Mouse (Mus musculus): ENCODE measurements around the gene Gm14137. TPM values are rescaled to one million over a fixed set of nuclear protein-coding genes. Genes with fewer than 3 reads are reported as not detected.

Gm14137 gene
- total and polyA plus RNA-seq, 3 experiments = 2.3 to 9.2 (median 3.3) TPM

GRCm38 (mm10) chr2:119156681-119157572 lies 17.4 kb upstream of the Gm14137 start, which contains the start of gene Rmdn3 (continued):
- no peak for TF ChIP-seq RCOR1 (conservative IDR thresholded peaks at IDR 0.05; ENCODE audit: low read depth, low read length)

- no peak for TF ChIP-seq POLR2AphosphoS2 (IDR thresholded peaks at IDR 0.05; ENCODE audit: low read depth, low read length)
- Histone ChIP-seq H3K9ac (ENCODE audit: insufficient read depth, low read depth) (no peak overlapping the region), H3K36me3 (replicated peaks in 1 of 2; ENCODE audit: control insufficient read depth in 1 of 2, insufficient read depth in 1 of 2, low read length in 1 of 2) (peaks cover 11 to 20% of the 10 kb centered on the region in 2 experiments), H3K27ac (ENCODE audit: insufficient read depth, low read depth) (no peak overlapping the region), H3K9me3 (replicated peaks; ENCODE audit: low read length) (no peaks in the 10 kb centered on the region), H3K79me2 (replicated peaks; ENCODE audit: control insufficient read depth, extremely low read depth, insufficient read depth, poor library complexity, severe bottlenecking) (peaks cover 21% of the 10 kb centered on the region), H3K27me3 (replicated peaks) (peaks cover 11% of the 10 kb centered on the region), H3K4me2 (ENCODE audit: insufficient read depth, low read depth, poor library complexity, severe bottlenecking) (peak overlapping the region; percentile 67; the same call in 1 of the 2 replicates), H3K4me1 (ENCODE audit: control insufficient read depth in 1 of 2, insufficient read depth in 2 of 2) (peaks cover 3 to 11% of the 10 kb centered on the region in 2 experiments; a peak in 3 of 4 replicates), H3K4me3 (replicated peaks in 1 of 3; ENCODE audit: low read depth in 2 of 3, low read length in 2 of 3, poor library complexity in 1 of 3) (no peak overlapping the region)
- in situ Hi-C loops (cut with MboI; ENCODE audit: low pct_ligation_motif_present, low pct_unique_long_range_greater_than_20kb, low sequenced_read_pairs) = no loop called here
- dilution Hi-C loops (cut with MboI; ENCODE audit: extremely low pct_ligation_motif_present, extremely low pct_unique_long_range_greater_than_20kb, low sequenced_read_pairs) = no loop called here
- DNase-seq (ENCODE audit: extremely low read depth) = no peak
Observed at GRCm38 (mm10) chr2:119157836-119158235, 16.5 kb upstream of the Gm14137 start.

- H3K79me2 ChIP-seq (replicated peaks; ENCODE audit: control insufficient read depth, extremely low read depth, insufficient read depth, poor library complexity, severe bottlenecking) = peaks cover 2% of the 10 kb centered on the region; the same call in 1 of the 2 replicates
- peaks cover 0 to 12% of the 10 kb centered on the region in 2 experiments; a peak in 2 of 4 replicates for H3K4me1 ChIP-seq (ENCODE audit: control insufficient read depth in 1 of 2, insufficient read depth in 2 of 2)
- TF ChIP-seq NRF1 (IDR thresholded peaks at IDR 0.05; ENCODE audit: low read depth, low read length) = no peak
- in situ Hi-C loops (cut with MboI; ENCODE audit: low pct_ligation_motif_present, low pct_unique_long_range_greater_than_20kb, low sequenced_read_pairs) (no loop called here), dilution Hi-C loops (cut with MboI; ENCODE audit: extremely low pct_ligation_motif_present, extremely low pct_unique_long_range_greater_than_20kb, low sequenced_read_pairs) (no loop called here)
- H3K9me3 ChIP-seq (replicated peaks; ENCODE audit: low read length) = peaks cover 8% of the 10 kb centered on the region
- no peak overlapping the region for H3K9ac ChIP-seq (ENCODE audit: insufficient read depth, low read depth)
- H3K4me2 ChIP-seq (ENCODE audit: insufficient read depth, low read depth, poor library complexity, severe bottlenecking) = no peak overlapping the region
- H3K27me3 ChIP-seq (replicated peaks) = peaks cover 15% of the 10 kb centered on the region
- H3K4me3 ChIP-seq (replicated peaks in 1 of 3; ENCODE audit: low read depth in 2 of 3, low read length in 2 of 3, poor library complexity in 1 of 3) = no peak overlapping the region
- DNase-seq (ENCODE audit: extremely low read depth) = no peak
- no peak overlapping the region for H3K27ac ChIP-seq (ENCODE audit: insufficient read depth, low read depth)
- no peaks in the 10 kb centered on the region for H3K36me3 ChIP-seq (replicated peaks in 1 of 2; ENCODE audit: control insufficient read depth in 1 of 2, insufficient read depth in 1 of 2, low read length in 1 of 2)
Observed at GRCm38 (mm10) chr2:119161247-119161646, 13.1 kb upstream of the Gm14137 start.

- in situ Hi-C loops (cut with MboI; ENCODE audit: low pct_ligation_motif_present, low pct_unique_long_range_greater_than_20kb, low sequenced_read_pairs) (no loop called here), dilution Hi-C loops (cut with MboI; ENCODE audit: extremely low pct_ligation_motif_present, extremely low pct_unique_long_range_greater_than_20kb, low sequenced_read_pairs) (no loop called here)
- no peak overlapping the region for H3K4me2 ChIP-seq (ENCODE audit: insufficient read depth, low read depth, poor library complexity, severe bottlenecking)
Observed at GRCm38 (mm10) chr2:119163135-119163534, 11.2 kb upstream of the Gm14137 start.

More at GRCm38 (mm10) chr2:119163135-119163534, 11.2 kb upstream of the Gm14137 start:
- Histone ChIP-seq H3K27me3 (replicated peaks) (peaks cover 21% of the 10 kb centered on the region), H3K27ac (ENCODE audit: insufficient read depth, low read depth) (no peak overlapping the region), H3K9me3 (replicated peaks; ENCODE audit: low read length) (peaks cover 8% of the 10 kb centered on the region), H3K36me3 (replicated peaks in 1 of 2; ENCODE audit: control insufficient read depth in 1 of 2, insufficient read depth in 1 of 2, low read length in 1 of 2) (no peaks in the 10 kb centered on the region), H3K4me3 (replicated peaks in 1 of 3; ENCODE audit: low read depth in 2 of 3, low read length in 2 of 3, poor library complexity in 1 of 3) (no peak overlapping the region), H3K9ac (ENCODE audit: insufficient read depth, low read depth) (no peak overlapping the region), H3K4me1 (ENCODE audit: control insufficient read depth in 1 of 2, insufficient read depth in 2 of 2) (peaks cover 5 to 22% of the 10 kb centered on the region in 2 experiments; a peak in 2 of 4 replicates), H3K79me2 (replicated peaks; ENCODE audit: control insufficient read depth, extremely low read depth, insufficient read depth, poor library complexity, severe bottlenecking) (no peaks in the 10 kb centered on the region)
- TF ChIP-seq ZKSCAN1 (IDR thresholded peaks at IDR 0.05; ENCODE audit: borderline replicate concordance, low read depth, low read length) (no peak), MXI1 (IDR thresholded peaks at IDR 0.05; ENCODE audit: low read depth, low read length) (no peak), UBTF (IDR thresholded peaks at IDR 0.05; ENCODE audit: low read depth, low read length) (no peak), BHLHE40 (IDR thresholded peaks at IDR 0.05; ENCODE audit: low read depth, low read length) (no peak), TCF12 (IDR thresholded peaks at IDR 0.05; ENCODE audit: low read depth, low read length) (no peak)
- no peak for DNase-seq (ENCODE audit: extremely low read depth)
